Mouse (Mus musculus): ENCODE results near the gene Maats1. TPM values are rescaled to one million over a fixed set of nuclear protein-coding genes. Genes with fewer than 3 reads are reported as not detected.
A peak's percentile ranks its signal among the peaks of the same experiment; 100 is the strongest.

The Maats1 gene
- polyA plus RNA-seq (2016; fragmentation: Nextera tagmentation; extraction: Ambion mirVana) = 0.78 and 0.98 TPM in 2 replicates

- H3K27ac ChIP-seq (replicated peaks) = peak within 1 kb of the TSS; percentile 84
Observed at GRCm38 (mm10) chr16:38341396-38342324, at the start of gene Maats1. TSS of gene Maats1 (minus strand) at chr16:38342143.

GRCm38 (mm10) chr16:38390322-38390721, 48.4 kb upstream of the Maats1 start:
- Histone ChIP-seq H3K27me3 (ENCODE audit: low read depth, poor library complexity, severe bottlenecking) (no peaks in the 10 kb centered on the region), H3K4me1 (no peaks in the 10 kb centered on the region), H3K36me3 (no peaks in the 10 kb centered on the region), H3K27ac (replicated peaks) (no peak overlapping the region), H3K4me3 (no peak overlapping the region), H3K9me3 (replicated peaks) (no peaks in the 10 kb centered on the region)
- no peak for DNase-seq (ENCODE audit: low spot score)
- WGBS = 92% methylated on average over 7 of the region's 7 CpGs

More at GRCm38 (mm10) chr16:38341396-38342324, at the start of gene Maats1:
- DNase-seq (ENCODE audit: low spot score) = peak; percentile 90
- H3K36me3 ChIP-seq = no peaks in the 10 kb centered on the region
- peaks cover 14% of the 10 kb centered on the region for H3K4me1 ChIP-seq
- H3K27me3 ChIP-seq (ENCODE audit: low read depth, poor library complexity, severe bottlenecking) = no peaks in the 10 kb centered on the region
- no peaks in the 10 kb centered on the region for H3K9me3 ChIP-seq (replicated peaks)
- peak within 1 kb of the TSS; percentile 55 for H3K4me3 ChIP-seq
- WGBS = 9% methylated on average over 30 of the region's 30 CpGs

- Histone ChIP-seq H3K27ac (replicated peaks) (no peak overlapping the region), H3K4me1 (no peaks in the 10 kb centered on the region), H3K4me3 (no peak overlapping the region), H3K9me3 (replicated peaks) (no peaks in the 10 kb centered on the region), H3K27me3 (ENCODE audit: low read depth, poor library complexity, severe bottlenecking) (no peaks in the 10 kb centered on the region), H3K36me3 (no peaks in the 10 kb centered on the region)
- WGBS = 86% methylated on average over 8 of the region's 8 CpGs
- DNase-seq (ENCODE audit: low spot score) = no peak
Observed at GRCm38 (mm10) chr16:38389284-38389893, 47.4 kb upstream of the Maats1 start.

- WGBS = 77% methylated on average over 6 of the region's 6 CpGs
- H3K4me1 ChIP-seq = no peaks in the 10 kb centered on the region
- H3K4me3 ChIP-seq = no peak overlapping the region
Observed at GRCm38 (mm10) chr16:38388757-38389156, 46.8 kb upstream of the Maats1 start.

GRCm38 (mm10) chr16:38387389-38387788, 45.4 kb upstream of the Maats1 start:
- 93% methylated on average over 6 of the region's 6 CpGs for WGBS
- Histone ChIP-seq H3K27me3 (ENCODE audit: low read depth, poor library complexity, severe bottlenecking) (no peaks in the 10 kb centered on the region), H3K9me3 (replicated peaks) (no peaks in the 10 kb centered on the region), H3K4me3 (no peak overlapping the region), H3K36me3 (no peaks in the 10 kb centered on the region), H3K4me1 (no peaks in the 10 kb centered on the region), H3K27ac (replicated peaks) (no peak overlapping the region)
- no peak for DNase-seq (ENCODE audit: low spot score)

More at GRCm38 (mm10) chr16:38388757-38389156, 46.8 kb upstream of the Maats1 start:
- DNase-seq (ENCODE audit: low spot score) = no peak
- Histone ChIP-seq H3K27me3 (ENCODE audit: low read depth, poor library complexity, severe bottlenecking) (no peaks in the 10 kb centered on the region), H3K36me3 (no peaks in the 10 kb centered on the region), H3K9me3 (replicated peaks) (no peaks in the 10 kb centered on the region), H3K27ac (replicated peaks) (no peak overlapping the region)

- H3K27me3 ChIP-seq (ENCODE audit: low read depth, poor library complexity, severe bottlenecking) = no peaks in the 10 kb centered on the region
- no peaks in the 10 kb centered on the region for H3K36me3 ChIP-seq
- H3K9me3 ChIP-seq (replicated peaks) = no peaks in the 10 kb centered on the region
- no peak overlapping the region for H3K27ac ChIP-seq (replicated peaks)
- DNase-seq (ENCODE audit: low spot score) = no peak
- WGBS = 93% methylated on average over 4 of the region's 4 CpGs
- no peaks in the 10 kb centered on the region for H3K4me1 ChIP-seq
- H3K4me3 ChIP-seq = no peak overlapping the region
Observed at GRCm38 (mm10) chr16:38385700-38386099, 43.8 kb upstream of the Maats1 start.

- H3K9me3 ChIP-seq (replicated peaks) = no peaks in the 10 kb centered on the region
Observed at GRCm38 (mm10) chr16:38385184-38385634, 43.3 kb upstream of the Maats1 start.

GRCm38 (mm10) chr16:38383683-38384082, 41.7 kb upstream of the Maats1 start:
- no peak overlapping the region for H3K4me3 ChIP-seq
- no peak overlapping the region for H3K27ac ChIP-seq (replicated peaks)
- H3K9me3 ChIP-seq (replicated peaks) = no peaks in the 10 kb centered on the region
- WGBS = 92% methylated on average over 2 of the region's 2 CpGs
- no peaks in the 10 kb centered on the region for H3K4me1 ChIP-seq
- H3K27me3 ChIP-seq (ENCODE audit: low read depth, poor library complexity, severe bottlenecking) = no peaks in the 10 kb centered on the region
- no peaks in the 10 kb centered on the region for H3K36me3 ChIP-seq
- DNase-seq (ENCODE audit: low spot score) = no peak

More at GRCm38 (mm10) chr16:38385184-38385634, 43.3 kb upstream of the Maats1 start:
- WGBS = 89% methylated on average over 6 of the region's 6 CpGs
- H3K36me3 ChIP-seq = no peaks in the 10 kb centered on the region
- no peak overlapping the region for H3K4me3 ChIP-seq
- no peaks in the 10 kb centered on the region for H3K4me1 ChIP-seq
- no peak overlapping the region for H3K27ac ChIP-seq (replicated peaks)
- no peak for DNase-seq (ENCODE audit: low spot score)
- no peaks in the 10 kb centered on the region for H3K27me3 ChIP-seq (ENCODE audit: low read depth, poor library complexity, severe bottlenecking)

GRCm38 (mm10) chr16:38379926-38380325, 38.0 kb upstream of the Maats1 start:
- 91% methylated on average over 3 of the region's 3 CpGs for WGBS
- H3K36me3 ChIP-seq = no peaks in the 10 kb centered on the region
- no peak overlapping the region for H3K4me3 ChIP-seq
- no peak overlapping the region for H3K27ac ChIP-seq (replicated peaks)
- H3K9me3 ChIP-seq (replicated peaks) = no peaks in the 10 kb centered on the region
- H3K4me1 ChIP-seq = peaks cover 15% of the 10 kb centered on the region
- H3K27me3 ChIP-seq (ENCODE audit: low read depth, poor library complexity, severe bottlenecking) = no peaks in the 10 kb centered on the region
- DNase-seq (ENCODE audit: low spot score) = no peak

- H3K27ac ChIP-seq (replicated peaks) = no peak overlapping the region
- H3K36me3 ChIP-seq = no peaks in the 10 kb centered on the region
- no peak for DNase-seq (ENCODE audit: low spot score)
- no peak overlapping the region for H3K4me3 ChIP-seq
- H3K4me1 ChIP-seq = peaks cover 15% of the 10 kb centered on the region
- H3K9me3 ChIP-seq (replicated peaks) = no peaks in the 10 kb centered on the region
- 68% methylated on average over 3 of the region's 3 CpGs for WGBS
- no peaks in the 10 kb centered on the region for H3K27me3 ChIP-seq (ENCODE audit: low read depth, poor library complexity, severe bottlenecking)
Observed at GRCm38 (mm10) chr16:38379493-38379892, 37.5 kb upstream of the Maats1 start.

GRCm38 (mm10) chr16:38379088-38379487, 37.1 kb upstream of the Maats1 start:
- Histone ChIP-seq H3K4me1 (peaks cover 15% of the 10 kb centered on the region), H3K9me3 (replicated peaks) (no peaks in the 10 kb centered on the region), H3K27me3 (ENCODE audit: low read depth, poor library complexity, severe bottlenecking) (no peaks in the 10 kb centered on the region), H3K36me3 (no peaks in the 10 kb centered on the region), H3K27ac (replicated peaks) (no peak overlapping the region), H3K4me3 (no peak overlapping the region)
- WGBS = 74% methylated on average over 6 of the region's 6 CpGs
- no peak for DNase-seq (ENCODE audit: low spot score)

GRCm38 (mm10) chr16:38378591-38378990, 36.6 kb upstream of the Maats1 start:
- 86% methylated on average over 6 of the region's 6 CpGs for WGBS
- DNase-seq (ENCODE audit: low spot score) = no peak

GRCm38 (mm10) chr16:38377546-38377945, 35.6 kb upstream of the Maats1 start:
- H3K27ac ChIP-seq (replicated peaks) = no peak overlapping the region
- H3K4me3 ChIP-seq = no peak overlapping the region
- peaks cover 15% of the 10 kb centered on the region for H3K4me1 ChIP-seq
- WGBS = 84% methylated on average over 6 of the region's 6 CpGs
- H3K36me3 ChIP-seq = no peaks in the 10 kb centered on the region
- no peak for DNase-seq (ENCODE audit: low spot score)
- no peaks in the 10 kb centered on the region for H3K27me3 ChIP-seq (ENCODE audit: low read depth, poor library complexity, severe bottlenecking)
- H3K9me3 ChIP-seq (replicated peaks) = no peaks in the 10 kb centered on the region

More at GRCm38 (mm10) chr16:38378591-38378990, 36.6 kb upstream of the Maats1 start:
- peaks cover 15% of the 10 kb centered on the region for H3K4me1 ChIP-seq
- no peaks in the 10 kb centered on the region for H3K9me3 ChIP-seq (replicated peaks)
- no peaks in the 10 kb centered on the region for H3K36me3 ChIP-seq
- H3K4me3 ChIP-seq = no peak overlapping the region
- H3K27ac ChIP-seq (replicated peaks) = no peak overlapping the region
- H3K27me3 ChIP-seq (ENCODE audit: low read depth, poor library complexity, severe bottlenecking) = no peaks in the 10 kb centered on the region

Measured in midbrain, embryonic 10.5 days (tissue).